Mouse (Mus musculus) bone marrow macrophage, adult 2 months (primary cell): ENCODE measurements at regions not wholly inside any gene's neighbourhood (a gene's known extent, or its start where the extent isn't known, plus 50 kb on each side); places are given as distances from the start of the nearest gene placed in this dataset.

Source experiments
- H3K27ac ChIP-seq: 2 replicates; pipeline ENCODE4 v1.5.1; 2012; ENCODE audit warnings: low read depth, low read length; ENCODE audit not compliant: insufficient read depth
- H3K4me1 ChIP-seq: 2 replicates; pipeline ENCODE4 v1.6.1; 2012; ENCODE audit warnings: low read length; ENCODE audit not compliant: control insufficient read depth, insufficient read depth
- H3K4me3 ChIP-seq: 2 replicates; pipeline ENCODE4 v1.5.1; 2012; ENCODE audit warnings: mild to moderate bottlenecking, low read length, moderate library complexity; ENCODE audit not compliant: insufficient read depth
- CTCF ChIP-seq: IDR thresholded peaks from 2 replicates; pipeline ENCODE4 v1.5.1; 2012; ENCODE audit warnings: low read depth, mild to moderate bottlenecking, low read length, moderate library complexity
- POLR2A ChIP-seq: IDR thresholded peaks from 2 replicates; pipeline ENCODE4 v1.6.1; 2012; ENCODE audit warnings: mild to moderate bottlenecking, low read depth, low read length, borderline replicate concordance

DNA sequence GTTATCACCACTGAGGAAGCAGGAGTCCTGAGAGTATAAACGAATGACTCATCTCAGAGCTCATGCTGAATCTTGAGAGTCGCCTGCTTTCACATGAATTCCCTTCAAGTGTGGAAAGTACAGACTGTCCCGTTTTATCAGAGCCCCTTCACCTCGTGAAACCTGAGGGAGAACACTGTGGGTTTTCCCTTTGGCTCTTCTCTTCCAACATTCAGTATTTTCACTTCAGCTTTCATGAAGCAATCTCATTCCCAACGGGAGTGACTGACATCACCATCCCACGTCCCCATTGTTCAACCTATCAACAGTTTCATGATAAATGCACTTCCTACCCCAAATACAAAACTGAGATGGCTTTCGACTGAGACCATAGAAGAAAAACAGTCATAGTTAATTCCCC is 2521.3 kb upstream of the Gm7489 start:
- Histone ChIP-seq H3K27ac (no peak overlapping the region), H3K4me3 (no peak overlapping the region), H3K4me1 (no peaks in the 10 kb centered on the region)
- TF ChIP-seq CTCF (no peak), POLR2A (no peak)

DNA sequence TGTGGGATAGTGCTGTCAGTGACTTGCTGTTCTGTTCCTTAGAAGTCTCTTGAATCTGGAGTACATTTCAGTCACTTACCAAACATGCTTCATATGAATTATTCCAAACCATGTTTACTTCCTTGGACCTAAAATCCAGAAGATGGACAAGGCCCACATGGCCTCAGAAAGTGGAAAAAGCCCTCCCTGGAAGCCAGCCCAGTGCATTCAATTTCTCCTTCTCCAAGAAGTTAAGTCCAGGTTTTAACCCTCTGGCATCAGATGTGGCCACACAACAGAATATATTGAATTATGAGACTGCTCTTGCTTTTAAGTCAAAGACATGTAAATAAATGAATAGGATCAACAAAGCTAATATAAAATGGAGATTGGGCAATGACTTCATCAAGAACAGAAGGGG is 2513.5 kb upstream of the Gm7489 start:
- Histone ChIP-seq H3K4me1 (no peaks in the 10 kb centered on the region), H3K27ac (no peak overlapping the region), H3K4me3 (no peak overlapping the region)
- TF ChIP-seq CTCF (no peak), POLR2A (no peak)

DNA sequence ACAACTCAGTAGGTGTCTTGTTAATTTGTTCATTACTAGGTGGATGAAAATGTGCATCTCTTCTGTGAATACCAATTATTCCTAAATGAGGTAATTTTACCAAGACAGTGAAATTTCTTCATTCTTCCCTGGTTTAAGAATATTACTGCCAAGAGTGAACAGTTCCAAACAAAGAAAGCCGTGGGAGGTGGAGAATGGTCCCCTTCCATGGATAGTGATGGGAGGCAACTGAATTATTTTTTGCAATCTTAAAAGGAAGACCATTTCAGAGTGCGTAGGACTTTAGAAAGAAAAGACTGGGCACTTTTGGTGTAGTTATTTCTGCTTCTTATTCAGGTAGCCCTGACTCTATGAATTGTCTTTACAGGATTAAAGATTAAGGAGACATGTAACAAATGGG is 2494.3 kb upstream of the Gm7489 start:
- Histone ChIP-seq H3K4me3 (no peak overlapping the region), H3K4me1 (no peaks in the 10 kb centered on the region), H3K27ac (no peak overlapping the region)
- TF ChIP-seq POLR2A (no peak), CTCF (no peak)

DNA sequence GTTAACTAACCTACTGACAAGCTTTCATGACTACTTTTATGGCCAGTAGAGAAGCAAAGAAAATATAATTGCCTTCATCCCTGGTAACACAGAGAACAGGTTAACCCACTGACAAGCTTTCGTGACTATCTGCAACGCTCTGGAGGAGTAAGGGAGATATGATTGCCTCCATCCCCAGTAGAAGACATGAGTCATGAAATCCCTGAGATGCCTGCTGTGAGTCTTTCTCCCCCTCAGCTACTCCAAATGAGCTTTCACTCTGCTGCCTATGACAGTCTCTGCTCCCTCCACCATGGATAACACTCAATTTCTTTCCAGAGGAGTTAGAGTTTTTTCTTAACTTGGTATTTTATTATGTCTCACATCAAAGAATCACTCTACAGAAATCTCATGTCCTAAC is 2493.4 kb upstream of the Gm7489 start:
- Histone ChIP-seq H3K4me3 (no peak overlapping the region), H3K27ac (no peak overlapping the region), H3K4me1 (no peaks in the 10 kb centered on the region)
- no peak for TF ChIP-seq POLR2A

DNA sequence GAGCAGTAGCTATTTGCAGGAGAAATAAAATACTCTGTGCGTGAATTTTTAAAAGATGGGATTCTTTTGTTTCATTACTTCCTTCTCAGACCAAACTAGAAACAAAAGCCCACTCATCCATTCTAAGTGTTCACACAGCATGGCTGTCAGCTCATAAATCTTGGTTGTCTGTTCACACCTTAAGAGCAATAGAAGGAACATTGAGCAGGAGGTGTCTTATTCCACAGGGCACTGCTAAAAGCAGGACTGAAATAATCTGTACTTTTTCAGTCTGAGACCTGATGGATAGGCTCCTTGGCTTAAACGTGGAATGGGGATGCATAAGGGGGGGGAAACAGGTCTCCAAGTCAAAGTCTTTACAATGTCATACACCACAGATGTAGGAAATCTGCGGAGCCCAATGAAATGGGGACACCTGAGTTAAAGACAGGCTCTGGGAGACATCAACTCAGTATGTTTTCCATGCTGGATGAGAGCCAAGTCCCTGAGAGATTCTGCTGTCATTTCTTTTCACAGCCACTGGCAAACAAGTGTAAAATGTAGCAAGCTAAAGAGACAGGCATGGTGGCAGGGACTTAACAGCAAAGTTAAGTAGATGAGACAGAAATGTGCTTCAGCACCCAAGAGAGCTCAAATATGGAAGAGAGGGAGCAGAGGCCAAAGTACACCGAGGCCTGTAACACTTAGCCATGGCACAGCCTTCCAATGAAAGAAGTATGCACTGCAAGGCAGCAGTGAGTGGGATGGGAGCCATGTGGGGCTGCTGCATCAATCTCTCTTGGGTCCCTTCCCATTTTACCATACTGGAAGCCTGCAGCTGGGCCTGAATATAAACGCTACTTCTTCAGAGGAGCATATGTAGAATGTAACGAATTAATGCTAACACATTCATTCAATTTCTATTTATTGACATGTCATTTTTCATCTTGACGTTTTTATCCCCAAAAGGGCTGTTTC is 2492.0 kb upstream of the Gm7489 start:
- no peak overlapping the region for H3K4me3 ChIP-seq
- TF ChIP-seq POLR2A (no peak), CTCF (no peak)
- no peaks in the 10 kb centered on the region for H3K4me1 ChIP-seq
- no peak overlapping the region for H3K27ac ChIP-seq

DNA sequence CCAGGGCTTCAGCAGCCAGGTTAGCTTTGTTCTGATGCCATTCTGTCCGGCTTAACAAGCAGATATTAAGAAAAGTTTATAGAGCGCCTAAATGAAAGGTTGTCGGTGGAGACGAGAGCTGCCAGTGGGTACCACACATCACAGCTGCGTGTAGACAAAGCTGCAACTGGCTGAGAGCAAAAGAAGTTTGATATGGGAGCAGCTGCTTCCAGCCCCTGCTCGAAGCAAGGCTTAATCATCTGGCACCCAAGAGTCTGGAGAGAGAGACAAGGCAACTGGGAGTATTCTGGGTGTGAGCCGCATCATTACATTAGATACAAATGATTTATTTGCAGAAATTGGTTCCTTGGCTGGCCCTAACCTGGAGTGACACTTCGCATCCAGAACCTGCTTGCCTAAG is 2488.7 kb upstream of the Gm7489 start:
- Histone ChIP-seq H3K27ac (no peak overlapping the region), H3K4me3 (no peak overlapping the region), H3K4me1 (no peaks in the 10 kb centered on the region)
- TF ChIP-seq POLR2A: no peak

DNA sequence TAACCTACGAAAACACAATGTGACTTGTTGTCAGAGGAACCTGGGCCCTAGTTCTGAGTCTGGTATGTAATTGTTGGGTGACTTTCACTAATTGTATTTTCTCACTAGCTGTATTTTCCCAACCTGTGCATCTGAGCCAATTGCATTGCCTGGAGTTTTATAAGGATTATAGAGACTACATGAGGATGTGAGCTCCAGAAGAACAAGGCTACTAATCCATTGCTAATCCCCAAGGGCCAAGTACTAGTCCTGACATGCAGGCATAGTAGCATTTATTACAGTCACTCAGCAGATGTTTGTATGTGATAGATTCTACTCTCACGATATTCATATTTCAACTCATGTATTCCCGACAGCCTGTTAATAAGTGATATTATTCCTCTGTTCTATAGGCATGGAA is 2481.1 kb upstream of the Gm7489 start:
- Histone ChIP-seq H3K27ac (no peak overlapping the region), H3K4me3 (no peak overlapping the region), H3K4me1 (no peaks in the 10 kb centered on the region)
- TF ChIP-seq POLR2A: no peak
- no peak for TF ChIP-seq CTCF

DNA sequence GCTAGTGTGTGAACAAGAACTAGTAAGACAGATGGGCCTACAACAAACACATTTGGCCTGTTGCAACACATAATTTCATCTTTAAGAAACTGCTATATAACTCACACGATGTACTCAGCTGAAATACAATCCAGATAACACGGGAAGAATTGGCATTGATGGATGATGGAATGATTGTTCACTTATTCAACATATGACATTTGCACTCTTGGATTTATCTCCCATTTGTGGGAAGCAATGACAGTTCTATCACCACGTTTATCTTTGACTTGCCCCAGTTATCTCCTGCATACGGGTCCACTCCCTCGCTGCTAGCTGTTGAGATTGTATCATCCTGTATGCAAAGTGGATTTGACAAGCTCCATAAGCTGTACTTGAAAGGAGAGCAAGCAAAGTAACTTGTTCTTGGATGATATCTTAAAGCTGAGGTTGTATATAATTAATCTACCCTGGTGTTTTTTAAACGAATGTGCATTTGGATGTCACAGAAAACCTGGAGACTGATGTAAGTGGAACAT is 2474.9 kb upstream of the Gm7489 start:
- Histone ChIP-seq H3K4me3 (no peak overlapping the region), H3K4me1 (no peaks in the 10 kb centered on the region), H3K27ac (no peak overlapping the region)
- no peak for TF ChIP-seq POLR2A
- no peak for TF ChIP-seq CTCF

DNA sequence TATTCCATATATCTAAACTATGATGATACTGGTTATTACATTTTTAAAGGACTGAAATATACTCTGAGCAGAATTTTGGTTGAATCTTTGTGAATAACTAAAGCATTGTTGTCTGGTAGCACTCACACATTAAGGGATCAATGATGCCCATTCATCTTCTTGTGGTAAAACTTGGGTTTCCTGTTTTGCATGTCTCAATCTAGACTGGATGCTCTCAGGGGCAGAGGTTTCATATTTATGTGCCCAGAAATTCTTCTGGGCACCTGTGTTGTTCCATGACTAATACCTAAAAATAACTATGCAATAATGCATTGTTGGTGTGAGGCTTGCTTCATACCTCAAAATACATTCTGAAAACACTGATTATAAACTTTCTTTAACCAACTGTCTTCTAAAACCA is 2472.7 kb upstream of the Gm7489 start:
- Histone ChIP-seq H3K27ac (no peak overlapping the region), H3K4me1 (no peaks in the 10 kb centered on the region), H3K4me3 (no peak overlapping the region)
- no peak for TF ChIP-seq POLR2A
- no peak for TF ChIP-seq CTCF

DNA sequence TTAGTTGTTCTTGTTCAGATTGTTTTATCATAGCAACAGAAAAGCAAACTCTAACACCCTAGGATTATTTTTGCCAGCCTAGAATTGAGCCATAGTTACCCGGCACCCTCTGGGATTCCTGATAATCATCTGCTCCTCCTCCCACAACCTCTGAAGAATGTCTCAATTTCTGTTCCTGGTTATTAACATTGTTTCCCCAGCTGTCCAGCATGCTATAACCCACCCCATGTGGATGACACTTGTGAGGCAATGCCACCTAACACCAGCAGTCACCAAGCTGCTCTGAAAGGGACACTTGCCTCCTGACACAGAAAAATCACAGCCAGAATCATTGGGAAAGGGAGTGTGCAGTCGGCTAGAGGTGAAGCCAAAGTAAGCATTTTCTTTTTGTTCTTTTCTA is 2442.1 kb upstream of the Gm7489 start:
- H3K27ac ChIP-seq: no peak overlapping the region
- no peak overlapping the region for H3K4me3 ChIP-seq
- H3K4me1 ChIP-seq: no peaks in the 10 kb centered on the region
- TF ChIP-seq CTCF (no peak), POLR2A (no peak)
